In the genomic region with DNA sequence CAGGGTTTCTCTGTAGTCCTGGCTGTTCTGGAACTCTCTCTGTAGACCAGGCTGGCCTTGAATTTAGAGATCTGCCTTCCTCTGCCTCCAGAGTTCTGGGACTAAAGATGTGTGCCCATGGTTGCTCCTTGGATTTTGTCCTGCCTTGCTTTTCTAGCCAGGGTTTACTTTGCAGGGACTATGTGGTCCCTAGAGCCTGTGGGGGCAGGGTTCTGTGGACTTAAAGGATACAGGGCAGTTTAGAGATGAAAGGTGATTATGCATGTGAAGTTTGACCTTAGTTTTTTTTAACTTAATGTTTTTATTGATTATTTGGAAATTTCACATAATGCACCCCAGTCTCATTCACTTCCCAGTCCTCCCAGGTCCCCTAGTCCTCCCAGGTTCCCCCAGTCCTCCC, we compare ENCODE assay signal across 26 mouse cellular contexts. TPM values are rescaled to one million over a fixed set of nuclear protein-coding genes. Genes with fewer than 3 reads are reported as not detected.
"Had no signal": no experiment of that assay in that cellular context is flagged by ENCODE, and none has a peak within 500 bp of the region (broad histone marks: within the 10 kb centered on the region; RNA-seq: fewer than 3 reads in every experiment).

No protein-coding gene starts in this region.

- H3K4me3 ChIP-seq: gastrocnemius, adult 2 months; heart, embryonic 10.5 days; heart, embryonic 12.5 days; hindbrain, embryonic 10.5 days; hindbrain, embryonic 12.5 days; intestine, embryonic 15.5 days; kidney, embryonic 15.5 days; limb, embryonic 13.5 days; limb, embryonic 15.5 days had no signal

- H3K9me3 ChIP-seq: heart, embryonic 10.5 days; heart, embryonic 12.5 days; hindbrain, embryonic 10.5 days; hindbrain, embryonic 12.5 days; intestine, embryonic 15.5 days; kidney, embryonic 15.5 days; limb, embryonic 13.5 days; limb, embryonic 15.5 days had no signal

- H3K4me1 ChIP-seq: hindbrain, embryonic 10.5 days; hindbrain, embryonic 12.5 days; intestine, embryonic 15.5 days; kidney, embryonic 15.5 days had no signal

- ATAC-seq: hindbrain, embryonic 16.5 days; inflammation-experienced regulatory T-cells, adult 6 months; intestine, embryonic 15.5 days had no signal

- H3K27me3 ChIP-seq: heart, embryonic 12.5 days; hindbrain, embryonic 12.5 days; intestine, embryonic 15.5 days; kidney, embryonic 15.5 days; limb, embryonic 13.5 days; limb, embryonic 15.5 days had no signal

- H3K27ac ChIP-seq: gastrocnemius, adult 2 months; heart, embryonic 10.5 days; hindbrain, embryonic 10.5 days; hindbrain, embryonic 12.5 days; hindbrain, embryonic 14.5 days; intestine, embryonic 15.5 days; kidney, embryonic 15.5 days; kidney, postnatal 0 days; limb, embryonic 13.5 days; limb, embryonic 15.5 days had no signal

- H3K9ac ChIP-seq: heart, embryonic 12.5 days; hindbrain, embryonic 12.5 days; hindbrain, embryonic 14.5 days; intestine, embryonic 15.5 days; kidney, embryonic 15.5 days; limb, embryonic 13.5 days; limb, embryonic 15.5 days had no signal

- DNase-seq: gastrocnemius, postnatal 25 days; heart, adult 18-20 months; heart, postnatal 10 days; heart, postnatal 4 days; kidney, adult 11 months; kidney, adult 2 months; kidney, adult 9 months; kidney, postnatal 14 days; kidney, postnatal 36 days; layer of hippocampus, adult 9-11 months; layer of hippocampus, postnatal 36 days; left cerebral cortex, postnatal 4 days had no signal

- H3K4me2 ChIP-seq: heart, embryonic 12.5 days; hindbrain, embryonic 12.5 days; hindbrain, embryonic 14.5 days; intestine, embryonic 15.5 days; kidney, embryonic 15.5 days; limb, embryonic 13.5 days; limb, embryonic 15.5 days had no signal

RNA-seq across cellular contexts. Expression of gene Zfp750, which starts 28.5 kb away (rescaled TPM):
- polyA plus RNA-seq: heart, embryonic 14.5 days had no signal
